Mouse (Mus musculus): ENCODE results near the gene Abt1. TPM values are rescaled to one million over a fixed set of nuclear protein-coding genes. Genes with fewer than 3 reads are reported as not detected.

Abt1 gene
- total RNA-seq, 2 experiments from 2014 or later, result 4.3 TPM

- intact Hi-C loops (cut with DNase I), result no loop called here
- no peak for DNase-seq
Measured at GRCm38 (mm10) chr13:23383127-23383526, 40.5 kb downstream of the Abt1 start.

- intact Hi-C loops (cut with DNase I), result no loop called here
- DNase-seq, result no peak
Measured at GRCm38 (mm10) chr13:23372433-23372832, 51.2 kb downstream of the Abt1 start.

- no peak for DNase-seq
- intact Hi-C loops (cut with DNase I), result no loop called here
Measured at GRCm38 (mm10) chr13:23370075-23370474, 53.6 kb downstream of the Abt1 start.

GRCm38 (mm10) chr13:23369421-23369765, 54.3 kb downstream of the Abt1 start:
- DNase-seq, result no peak
- intact Hi-C loops (cut with DNase I), result loop anchor here (5.0 to 10.0 kb wide), 3 partner anchors 148 to 1585 kb away; partner anchors contain the start of genes Hist1h1a, Hist1h1b, Hist1h2an and Hist1h2bp

- peak; percentile 93 to 97 for DNase-seq
- intact Hi-C loops (cut with DNase I), result loop anchor here (5.0 to 10.0 kb wide), 3 partner anchors 148 to 1584 kb away; partner anchors contain the start of genes Hist1h1a, Hist1h1b, Hist1h2an and Hist1h2bp
Measured at GRCm38 (mm10) chr13:23368583-23369420, 54.9 kb downstream of the Abt1 start, which contains the start of gene Zfp322a. TSS of gene Zfp322a (minus strand) at chr13:23369208.

Other genes with a start within 250 kb of the Abt1 start
- not detected for gene Vmn1r220, start 235.9 kb downstream of the Abt1 start, total RNA-seq (2021)
- gene Vmn1r221, start 209.7 kb downstream of the Abt1 start, total RNA-seq (2021), result not detected
- not detected for gene Vmn1r222, start 187.9 kb downstream of the Abt1 start, total RNA-seq (2021)
- gene Vmn1r223, start 176.7 kb downstream of the Abt1 start, total RNA-seq (2021), result not detected
- 10 to 100 TPM; 13.6 to 16.5 TPM for gene Zfp322a, start 54.7 kb downstream of the Abt1 start, total RNA-seq (2021)
- not detected for gene Btn1a1, start 42.0 kb upstream of the Abt1 start, total RNA-seq (2021)
- not detected for gene Btn2a2, start 65.0 kb upstream of the Abt1 start, total RNA-seq (2021)
- 100 to 1,000 TPM; 268 to 283 TPM for gene Hist1h4h, start 107.2 kb upstream of the Abt1 start, total RNA-seq (2021)
- 10 to 100 TPM; 14.1 to 19.0 TPM for gene Hist1h2af, start 110.0 kb upstream of the Abt1 start, total RNA-seq (2021)
- 1 to 10 TPM; 2.5 to 4.1 TPM for gene Hist1h3g, start 111.6 kb upstream of the Abt1 start, total RNA-seq (2021)
- 1 to 10 TPM in 1 of 2 experiments, under 1 TPM in 1; 0.94 to 1.9 TPM for gene Hist1h2bh, start 119.5 kb upstream of the Abt1 start, total RNA-seq (2021)
- gene Hist1h3f, start 120.2 kb upstream of the Abt1 start, total RNA-seq (2021), result 10 to 100 TPM in 1 of 2 experiments, 1 to 10 TPM in 1; 7.4 to 10.0 TPM
- 10 to 100 TPM; 37.7 to 40.9 TPM for gene Hist1h4f, start 127.8 kb upstream of the Abt1 start, total RNA-seq (2021)
- 1 to 10 TPM; 2.2 to 2.3 TPM for gene Hist1h1d, start 129.4 kb upstream of the Abt1 start, total RNA-seq (2021)
- 10 to 100 TPM; 21.4 to 23.8 TPM for gene Hist1h3e, start 138.5 kb upstream of the Abt1 start, total RNA-seq (2021)
- 1 to 10 TPM; 2.6 to 3.4 TPM for gene Hist1h2ae, start 147.4 kb upstream of the Abt1 start, total RNA-seq (2021)
- 10 to 100 TPM; 38.1 to 41.0 TPM for gene Hist1h2bg, start 147.5 kb upstream of the Abt1 start, total RNA-seq (2021)
- 10 to 100 TPM; 13.1 to 14.6 TPM for gene Hist1h2bf, start 150.3 kb upstream of the Abt1 start, total RNA-seq (2021)
- gene Hist1h2ad, start 150.5 kb upstream of the Abt1 start, total RNA-seq (2021), result 1 to 10 TPM; 2.9 to 4.6 TPM
- gene Hist1h3d, start 151.9 kb upstream of the Abt1 start, total RNA-seq (2021), result 1 to 10 TPM; 3.1 to 4.8 TPM
- 10 to 100 TPM; 61.5 to 67.6 TPM for gene Hist1h4d, start 157.7 kb upstream of the Abt1 start, total RNA-seq (2021)
- 10 to 100 TPM in 1 of 2 experiments, 1 to 10 TPM in 1; 8.9 to 11.1 TPM for gene Hist1h2be, start 197.3 kb upstream of the Abt1 start, total RNA-seq (2021)
- gene Hist1h1e, start 198.7 kb upstream of the Abt1 start, total RNA-seq (2021), result 10 to 100 TPM; 38.1 to 46.3 TPM

All from heart, postnatal 36 days (tissue).